Mouse (Mus musculus) ES-E14 (cell line): ENCODE data around the gene Rab19.

ENCODE experiments used
- CHD2 ChIP-seq: IDR thresholded peaks from 2 replicates; pipeline ENCODE4 v1.6.1; 2014; ENCODE audit warnings: mild to moderate bottlenecking, low read depth, low read length, inconsistent platforms
- HCFC1 ChIP-seq: IDR thresholded peaks from 2 replicates; pipeline ENCODE4 v1.6.1; 2012; ENCODE audit warnings: low read length, inconsistent platforms, borderline replicate concordance; ENCODE audit not compliant: insufficient read depth
- ZC3H11A ChIP-seq: IDR thresholded peaks from 2 replicates; pipeline ENCODE4 v1.6.1; 2012; ENCODE audit warnings: low read depth, mild to moderate bottlenecking, inconsistent platforms, low read length, borderline replicate concordance
- ZNF384 ChIP-seq: IDR thresholded peaks from 2 replicates; pipeline ENCODE4 v1.6.1; 2012; ENCODE audit warnings: low read depth, low read length, inconsistent platforms

DNA sequence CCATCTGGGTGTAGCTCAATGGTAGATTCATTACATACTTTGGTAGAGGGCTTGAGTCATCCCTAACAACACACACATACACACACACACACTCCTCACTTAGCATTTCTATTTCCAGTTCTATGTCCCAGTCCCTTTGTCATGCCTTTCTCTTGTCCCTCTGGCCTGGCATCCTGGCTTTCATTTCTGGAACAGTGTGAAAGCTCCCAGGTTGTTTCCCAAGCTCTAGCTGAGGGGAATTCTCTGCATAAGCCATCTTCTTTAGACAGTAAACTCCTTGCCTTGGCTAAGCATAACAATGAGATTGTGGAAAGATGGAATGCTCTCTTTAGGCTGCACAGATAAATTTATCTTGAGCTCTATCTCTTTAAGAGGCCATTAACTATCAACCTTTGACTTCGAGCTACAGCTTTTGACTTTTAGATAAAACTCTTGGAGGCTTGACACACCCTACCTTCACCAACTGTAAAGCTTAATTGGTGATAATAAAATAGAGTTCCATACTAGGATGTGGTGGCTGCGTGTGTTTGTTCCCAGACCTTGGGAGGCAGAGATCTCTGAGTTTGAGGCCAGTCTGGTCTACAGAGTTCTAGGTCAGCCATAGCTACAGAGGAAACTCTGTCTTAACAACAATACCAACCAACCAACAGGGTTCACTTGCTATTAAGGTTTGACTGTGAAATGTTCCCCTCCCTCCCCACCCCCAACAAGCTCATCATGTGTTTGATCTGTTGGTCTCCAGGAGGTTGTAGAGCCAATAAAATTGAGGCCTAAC lies 53.3 kb downstream of the Rab19 start:
- TF ChIP-seq HCFC1: no peak
- TF ChIP-seq ZC3H11A: no peak
- no peak for TF ChIP-seq CHD2
- TF ChIP-seq ZNF384: no peak
